Mouse (Mus musculus): ENCODE measurements around the gene Vmn1r219. TPM values are rescaled to one million over a fixed set of nuclear protein-coding genes. Genes with fewer than 3 reads are reported as not detected.
"Not testable (repeated sequence)": the region's sequence is repeated elsewhere in the genome, so short reads cannot be mapped to it uniquely, and the experiment has no call there.

Vmn1r219 gene
- not detected in 2 replicates for polyA plus RNA-seq (2012; rRNA removed)

GRCm38 (mm10) chr13:23159012-23159411 lies at the start of gene Vmn1r219:
Gene Vmn1r219, plus strand, starts transcription at chr13:23159312.
- H3K4me1 ChIP-seq (replicated peaks; ENCODE audit: control insufficient read depth, insufficient read depth, low read length) = no peaks in the 10 kb centered on the region
- 79% methylated on average over 4 of the region's 4 CpGs for WGBS
- DNase-seq = no peak
- H3K27ac ChIP-seq (ENCODE audit: control insufficient read depth, insufficient read depth, low read length) = no peak within 1 kb of the TSS
- no peak within 1 kb of the TSS for H3K4me3 ChIP-seq (ENCODE audit: control insufficient read depth, insufficient read depth, low read length)
- H3K36me3 ChIP-seq (ENCODE audit: control insufficient read depth, insufficient read depth, low read length) = no peaks in the 10 kb centered on the region
- no peak for TF ChIP-seq POLR2A (IDR thresholded peaks at IDR 0.05; ENCODE audit: control insufficient read depth, extremely low read depth, insufficient read depth, low read length, poor library complexity)
- no peak for TF ChIP-seq CTCF (IDR thresholded peaks at IDR 0.05; ENCODE audit: borderline replicate concordance, control insufficient read depth, extremely low read depth, insufficient read depth, low read length, poor library complexity)
- H3K27me3 ChIP-seq (ENCODE audit: control insufficient read depth, insufficient read depth, low read length) = no peaks in the 10 kb centered on the region

DNA sequence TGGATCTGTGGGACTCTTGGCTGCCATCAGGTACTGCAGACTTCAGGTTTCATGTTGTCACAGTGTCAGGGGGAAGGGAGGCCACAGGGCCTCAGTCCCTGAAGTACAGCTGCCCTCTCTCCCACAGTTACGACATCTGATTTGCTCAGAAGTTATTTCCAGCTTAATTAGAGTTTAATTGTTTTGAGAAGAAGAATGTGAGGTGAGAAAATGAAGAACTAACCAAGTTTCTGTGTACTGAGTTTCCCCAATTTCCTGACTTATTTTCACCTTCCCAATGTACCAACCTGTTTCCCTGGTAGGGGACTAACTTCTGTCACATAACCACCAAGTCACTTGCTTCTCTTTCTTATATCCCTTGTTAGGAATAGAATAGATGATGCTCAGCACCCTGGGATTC lies 41.0 kb upstream of the Vmn1r219 start, which contains the start of gene Vmn1r217:
Gene Vmn1r217 (minus strand): TSS at position 101 of the 400 bp plus-strand sequence.
- not testable (repeated sequence) for H3K4me1 ChIP-seq (replicated peaks; ENCODE audit: control insufficient read depth, insufficient read depth, low read length); H3K4me3 ChIP-seq (ENCODE audit: control insufficient read depth, insufficient read depth, low read length); H3K27ac ChIP-seq (ENCODE audit: control insufficient read depth, insufficient read depth, low read length); DNase-seq; H3K36me3 ChIP-seq (ENCODE audit: control insufficient read depth, insufficient read depth, low read length); H3K27me3 ChIP-seq (ENCODE audit: control insufficient read depth, insufficient read depth, low read length)
- WGBS = 81% methylated on average over 1 of the region's 1 CpGs

GRCm38 (mm10) chr13:23120611-23121010 lies 38.5 kb upstream of the Vmn1r219 start:
- Histone ChIP-seq H3K36me3 (ENCODE audit: control insufficient read depth, insufficient read depth, low read length) (no peaks in the 10 kb centered on the region), H3K4me1 (replicated peaks; ENCODE audit: control insufficient read depth, insufficient read depth, low read length) (no peaks in the 10 kb centered on the region), H3K27ac (ENCODE audit: control insufficient read depth, insufficient read depth, low read length) (no peak overlapping the region), H3K4me3 (ENCODE audit: control insufficient read depth, insufficient read depth, low read length) (no peak overlapping the region), H3K27me3 (ENCODE audit: control insufficient read depth, insufficient read depth, low read length) (no peaks in the 10 kb centered on the region)
- 93% methylated on average over 2 of the region's 2 CpGs for WGBS
- TF ChIP-seq CTCF (IDR thresholded peaks at IDR 0.05; ENCODE audit: borderline replicate concordance, control insufficient read depth, extremely low read depth, insufficient read depth, low read length, poor library complexity) (no peak), POLR2A (IDR thresholded peaks at IDR 0.05; ENCODE audit: control insufficient read depth, extremely low read depth, insufficient read depth, low read length, poor library complexity) (no peak)
- no peak for DNase-seq

DNA sequence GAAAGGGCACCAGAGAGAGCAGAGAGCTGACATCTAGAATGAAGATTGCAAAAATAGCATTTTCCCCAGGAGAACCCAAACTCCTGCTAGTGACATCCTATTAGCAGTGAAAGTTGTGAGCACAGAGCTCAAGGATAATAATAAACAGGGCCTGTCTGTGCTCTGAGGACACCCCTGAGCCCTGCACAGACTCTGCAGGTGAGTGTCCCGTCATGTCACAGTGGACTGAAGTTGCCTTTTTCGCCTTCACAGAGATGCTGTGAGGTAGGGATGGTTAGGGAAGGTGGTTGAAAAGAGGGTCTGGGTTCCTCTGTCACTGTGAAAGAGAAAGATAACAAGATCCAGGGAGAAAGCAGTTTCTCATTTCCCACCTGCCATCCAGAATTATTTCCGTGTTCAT lies 26.0 kb upstream of the Vmn1r219 start, which contains the start of gene Vmn1r218:
Gene Vmn1r218 (plus strand): TSS at position 57 of the 400 bp plus-strand sequence.
- 72% methylated on average over 3 of the region's 3 CpGs for WGBS
- TF ChIP-seq POLR2A (IDR thresholded peaks at IDR 0.05; ENCODE audit: control insufficient read depth, extremely low read depth, insufficient read depth, low read length, poor library complexity) (no peak), CTCF (IDR thresholded peaks at IDR 0.05; ENCODE audit: borderline replicate concordance, control insufficient read depth, extremely low read depth, insufficient read depth, low read length, poor library complexity) (no peak)
- no peaks in the 10 kb centered on the region for H3K27me3 ChIP-seq (ENCODE audit: control insufficient read depth, insufficient read depth, low read length)
- no peaks in the 10 kb centered on the region for H3K4me1 ChIP-seq (replicated peaks; ENCODE audit: control insufficient read depth, insufficient read depth, low read length)
- H3K4me3 ChIP-seq (ENCODE audit: control insufficient read depth, insufficient read depth, low read length) = no peak within 1 kb of the TSS
- H3K36me3 ChIP-seq (ENCODE audit: control insufficient read depth, insufficient read depth, low read length) = no peaks in the 10 kb centered on the region
- DNase-seq = no peak
- no peak within 1 kb of the TSS for H3K27ac ChIP-seq (ENCODE audit: control insufficient read depth, insufficient read depth, low read length)

- Histone ChIP-seq H3K4me1 (replicated peaks; ENCODE audit: control insufficient read depth, insufficient read depth, low read length) (no peaks in the 10 kb centered on the region), H3K27ac (ENCODE audit: control insufficient read depth, insufficient read depth, low read length) (no peak overlapping the region), H3K27me3 (ENCODE audit: control insufficient read depth, insufficient read depth, low read length) (no peaks in the 10 kb centered on the region), H3K36me3 (ENCODE audit: control insufficient read depth, insufficient read depth, low read length) (no peaks in the 10 kb centered on the region), H3K4me3 (ENCODE audit: control insufficient read depth, insufficient read depth, low read length) (no peak overlapping the region)
- DNase-seq = no peak
- TF ChIP-seq CTCF (IDR thresholded peaks at IDR 0.05; ENCODE audit: borderline replicate concordance, control insufficient read depth, extremely low read depth, insufficient read depth, low read length, poor library complexity) = no peak
- TF ChIP-seq POLR2A (IDR thresholded peaks at IDR 0.05; ENCODE audit: control insufficient read depth, extremely low read depth, insufficient read depth, low read length, poor library complexity) = no peak
- WGBS = 55% methylated on average over 1 of the region's 1 CpGs
These were observed 25.6 kb upstream of the Vmn1r219 start for GRCm38 (mm10) chr13:23133501-23133900.

- Histone ChIP-seq H3K36me3 (ENCODE audit: control insufficient read depth, insufficient read depth, low read length) (no peaks in the 10 kb centered on the region), H3K27me3 (ENCODE audit: control insufficient read depth, insufficient read depth, low read length) (no peaks in the 10 kb centered on the region), H3K4me1 (replicated peaks; ENCODE audit: control insufficient read depth, insufficient read depth, low read length) (no peaks in the 10 kb centered on the region), H3K4me3 (ENCODE audit: control insufficient read depth, insufficient read depth, low read length) (no peak overlapping the region), H3K27ac (ENCODE audit: control insufficient read depth, insufficient read depth, low read length) (no peak overlapping the region)
- TF ChIP-seq POLR2A (IDR thresholded peaks at IDR 0.05; ENCODE audit: control insufficient read depth, extremely low read depth, insufficient read depth, low read length, poor library complexity) = no peak
- TF ChIP-seq CTCF (IDR thresholded peaks at IDR 0.05; ENCODE audit: borderline replicate concordance, control insufficient read depth, extremely low read depth, insufficient read depth, low read length, poor library complexity) = no peak
- WGBS = 91% methylated on average over 2 of the region's 2 CpGs
- no peak for DNase-seq
These were observed 20.2 kb upstream of the Vmn1r219 start for GRCm38 (mm10) chr13:23138880-23139279.

GRCm38 (mm10) chr13:23157848-23158247 lies 1.3 kb upstream of the Vmn1r219 start:
- H3K27me3 ChIP-seq (ENCODE audit: control insufficient read depth, insufficient read depth, low read length) = no peaks in the 10 kb centered on the region
- 78% methylated on average over 3 of the region's 3 CpGs for WGBS
- H3K4me1 ChIP-seq (replicated peaks; ENCODE audit: control insufficient read depth, insufficient read depth, low read length) = no peaks in the 10 kb centered on the region
- no peak overlapping the region for H3K4me3 ChIP-seq (ENCODE audit: control insufficient read depth, insufficient read depth, low read length)
- no peaks in the 10 kb centered on the region for H3K36me3 ChIP-seq (ENCODE audit: control insufficient read depth, insufficient read depth, low read length)
- no peak for DNase-seq
- H3K27ac ChIP-seq (ENCODE audit: control insufficient read depth, insufficient read depth, low read length) = no peak overlapping the region
- TF ChIP-seq CTCF (IDR thresholded peaks at IDR 0.05; ENCODE audit: borderline replicate concordance, control insufficient read depth, extremely low read depth, insufficient read depth, low read length, poor library complexity) (no peak), POLR2A (IDR thresholded peaks at IDR 0.05; ENCODE audit: control insufficient read depth, extremely low read depth, insufficient read depth, low read length, poor library complexity) (no peak)

GRCm38 (mm10) chr13:23166471-23166870 lies 7.4 kb downstream of the Vmn1r219 start:
- H3K27me3 ChIP-seq (ENCODE audit: control insufficient read depth, insufficient read depth, low read length); DNase-seq; H3K36me3 ChIP-seq (ENCODE audit: control insufficient read depth, insufficient read depth, low read length); H3K4me3 ChIP-seq (ENCODE audit: control insufficient read depth, insufficient read depth, low read length); H3K4me1 ChIP-seq (replicated peaks; ENCODE audit: control insufficient read depth, insufficient read depth, low read length); H3K27ac ChIP-seq (ENCODE audit: control insufficient read depth, insufficient read depth, low read length): not testable (repeated sequence)
- 88% methylated on average over 4 of the region's 4 CpGs for WGBS
